Mouse (Mus musculus): ENCODE measurements around the gene Pdpr. TPM values are rescaled to one million over a fixed set of nuclear protein-coding genes. Genes with fewer than 3 reads are reported as not detected.

The Pdpr gene
- polyA plus RNA-seq, 1 experiment from 2014 or later, result 6.2 TPM

Other genes with a start within 250 kb of the Pdpr start
- 71.0 and 73.5 TPM in 2 replicates for gene Cog4, start 248.0 kb upstream of the Pdpr start, polyA plus RNA-seq (2014; fragmentation: Nextera tagmentation; extraction: Ambion mirVana)
- 201 and 217 TPM in 2 replicates for gene Sf3b3, start 247.8 kb upstream of the Pdpr start, polyA plus RNA-seq (2014; fragmentation: Nextera tagmentation; extraction: Ambion mirVana)
- gene Fuk, start 192.1 kb upstream of the Pdpr start, polyA plus RNA-seq (2014; fragmentation: Nextera tagmentation; extraction: Ambion mirVana), result 6.4 and 7.5 TPM in 2 replicates
- gene St3gal2, start 174.7 kb upstream of the Pdpr start, polyA plus RNA-seq (2014; fragmentation: Nextera tagmentation; extraction: Ambion mirVana), result 18.2 and 19.1 TPM in 2 replicates
- gene Ddx19a, start 96.8 kb upstream of the Pdpr start, polyA plus RNA-seq (2014; fragmentation: Nextera tagmentation; extraction: Ambion mirVana), result 33.7 and 34.3 TPM in 2 replicates
- 7.3 and 7.4 TPM in 2 replicates for gene Ddx19b, start 62.9 kb upstream of the Pdpr start, polyA plus RNA-seq (2014; fragmentation: Nextera tagmentation; extraction: Ambion mirVana)
- gene Aars, start 61.5 kb upstream of the Pdpr start, polyA plus RNA-seq (2014; fragmentation: Nextera tagmentation; extraction: Ambion mirVana), result 79.7 and 89.6 TPM in 2 replicates
- gene Exosc6, start 38.3 kb upstream of the Pdpr start, polyA plus RNA-seq (2014; fragmentation: Nextera tagmentation; extraction: Ambion mirVana), result 11.4 and 16.4 TPM in 2 replicates
- gene Clec18a, start 2.2 kb upstream of the Pdpr start, polyA plus RNA-seq (2014; fragmentation: Nextera tagmentation; extraction: Ambion mirVana), result 0.38 and 0.55 TPM in 2 replicates
- gene Glg1, start 164.6 kb downstream of the Pdpr start, polyA plus RNA-seq (2014; fragmentation: Nextera tagmentation; extraction: Ambion mirVana), result 78.3 and 83.2 TPM in 2 replicates
- 84.1 and 85.4 TPM in 2 replicates for gene Rfwd3, start 205.6 kb downstream of the Pdpr start, polyA plus RNA-seq (2014; fragmentation: Nextera tagmentation; extraction: Ambion mirVana)
- 0.28 and 0.37 TPM in 2 replicates for gene Mlkl, start 243.5 kb downstream of the Pdpr start, polyA plus RNA-seq (2014; fragmentation: Nextera tagmentation; extraction: Ambion mirVana)

All from neural tube, embryonic 11.5 days (tissue).